Mouse (Mus musculus) brown adipose tissue, adult 24 weeks (tissue): ENCODE results near the gene Rbm34. TPM values are rescaled to one million over a fixed set of nuclear protein-coding genes. Genes with fewer than 3 reads are reported as not detected.

ENCODE experiments used
- H3K27ac ChIP-seq: fragments of 200-500 bp; replicated peaks from 2 replicates; pipeline ENCODE4 v1.5.1; 2012; ENCODE audit warnings: low read depth, mild to moderate bottlenecking, low read length
- H3K4me1 ChIP-seq: fragments of 200-500 bp; 2 replicates; pipeline ENCODE4 v1.6.1; 2012; ENCODE audit warnings: low read length, mixed read lengths; ENCODE audit not compliant: control insufficient read depth, insufficient read depth, insufficient read length
- H3K4me3 ChIP-seq: fragments of 200-500 bp; 2 replicates; pipeline ENCODE4 v1.5.1; 2012; ENCODE audit warnings: low read depth, mild to moderate bottlenecking, low read length, moderate library complexity; ENCODE audit not compliant: insufficient read depth
- polyA plus RNA-seq: library from polyadenylated mRNA; stranded (reverse); fragments of >200 nt; gene quantifications from 2 replicates; pipeline ENCODE4 v1.2.4, GENCODE M21; 2012; ENCODE audit not compliant: missing spikeins, insufficient read depth, insufficient read length

The Rbm34 gene
- polyA plus RNA-seq, 1 experiment, result 13.1 TPM

GRCm38 (mm10) chr8:126935932-126936331 is 34.9 kb downstream of the Rbm34 start:
- H3K4me1 ChIP-seq, result 0 out of 2 replicates have a peak, but pooled peaks cover 3% of the 10 kb centered on the region
- H3K4me3 ChIP-seq, result no peak overlapping the region
- H3K27ac ChIP-seq, result no peak overlapping the region

DNA sequence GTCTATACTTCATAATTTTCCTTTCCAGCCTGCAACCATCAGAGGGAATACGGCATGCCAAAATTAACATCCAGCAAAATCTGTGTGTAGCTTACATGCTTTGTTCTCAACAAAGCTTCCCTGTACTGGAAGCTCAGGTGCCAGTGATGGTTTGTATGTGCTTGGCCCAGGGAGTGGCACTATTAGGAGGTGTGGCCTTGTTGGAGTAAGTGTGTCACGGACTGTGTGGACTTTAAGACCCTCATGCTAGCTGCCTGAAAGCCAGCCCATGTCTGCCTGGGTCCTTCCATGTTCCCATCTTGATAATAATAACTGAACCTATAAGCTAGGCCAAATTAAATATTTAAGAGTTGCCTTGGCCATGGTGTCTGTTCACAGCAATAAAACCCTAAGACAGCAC is 35.5 kb downstream of the Rbm34 start:
- Histone ChIP-seq H3K4me1 (0 out of 2 replicates have a peak, but pooled peaks cover 3% of the 10 kb centered on the region), H3K4me3 (no peak overlapping the region), H3K27ac (no peak overlapping the region)

- H3K27ac ChIP-seq, result peak overlapping the region; percentile 61
- no peak overlapping the region for H3K4me3 ChIP-seq
These were observed 38.2 kb downstream of the Rbm34 start for GRCm38 (mm10) chr8:126932656-126933055.

GRCm38 (mm10) chr8:126932249-126932648 is 38.6 kb downstream of the Rbm34 start:
- Histone ChIP-seq H3K27ac (peak overlapping the region; percentile 61), H3K4me3 (no peak overlapping the region), H3K4me1 (peaks cover 12% of the 10 kb centered on the region)

More at GRCm38 (mm10) chr8:126932656-126933055, 38.2 kb downstream of the Rbm34 start:
- H3K4me1 ChIP-seq, result peaks cover 12% of the 10 kb centered on the region

DNA sequence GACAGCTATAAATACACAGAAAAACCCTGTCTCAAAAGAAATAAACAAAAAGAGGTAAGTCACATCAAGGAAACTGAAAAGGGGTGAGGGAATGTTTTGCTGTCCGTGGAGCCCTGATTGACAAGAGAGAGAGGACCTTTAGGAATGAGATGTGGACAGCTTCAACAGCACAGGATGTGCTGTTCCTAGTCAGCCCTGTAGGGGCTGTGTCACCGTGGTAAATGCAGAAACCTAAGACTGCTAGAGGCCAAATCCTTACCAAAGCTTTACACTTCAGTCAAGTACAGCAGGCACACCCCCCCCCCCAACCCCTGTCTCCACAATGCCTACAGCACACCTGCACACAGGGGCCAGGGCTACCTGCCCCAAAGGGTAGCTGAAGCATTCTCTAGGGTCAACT is 39.2 kb downstream of the Rbm34 start:
- Histone ChIP-seq H3K27ac (peak overlapping the region; percentile 35; the same call in 1 of the 2 replicates), H3K4me3 (no peak overlapping the region)

GRCm38 (mm10) chr8:126929607-126930161 is 41.2 kb downstream of the Rbm34 start:
- Histone ChIP-seq H3K27ac (peak overlapping the region; percentile 69), H3K4me1 (peaks cover 12% of the 10 kb centered on the region), H3K4me3 (no peak overlapping the region)

More for the DNA sequence above, 39.2 kb downstream of the Rbm34 start:
- H3K4me1 ChIP-seq, result peaks cover 12% of the 10 kb centered on the region

- Histone ChIP-seq H3K27ac (peak overlapping the region; percentile 21), H3K4me1 (peaks cover 12% of the 10 kb centered on the region)
These were observed 41.9 kb downstream of the Rbm34 start for GRCm38 (mm10) chr8:126928755-126929505.

GRCm38 (mm10) chr8:126928028-126928427 is 42.8 kb downstream of the Rbm34 start:
- Histone ChIP-seq H3K4me3 (no peak overlapping the region), H3K27ac (no peak overlapping the region), H3K4me1 (peaks cover 12% of the 10 kb centered on the region)

More at GRCm38 (mm10) chr8:126928755-126929505, 41.9 kb downstream of the Rbm34 start:
- no peak overlapping the region for H3K4me3 ChIP-seq

DNA sequence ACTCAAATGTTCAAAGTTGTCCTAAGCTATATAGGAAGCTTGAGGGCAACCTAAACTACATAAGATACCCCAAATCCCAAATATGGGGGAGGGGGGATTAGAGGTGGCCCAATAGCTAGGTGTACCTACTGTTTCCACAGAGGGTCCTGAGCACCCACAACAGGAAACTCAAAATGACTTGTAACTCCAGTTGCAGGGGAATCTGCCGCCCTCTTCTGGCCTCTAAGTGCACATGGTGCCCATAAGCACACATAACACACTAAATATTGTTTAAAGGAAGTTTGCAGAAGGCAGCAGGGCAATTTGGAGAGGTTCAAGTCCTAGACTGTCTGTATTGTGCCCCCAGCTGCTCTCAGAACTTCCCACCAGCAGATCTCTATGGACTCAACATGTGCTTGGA is 43.8 kb downstream of the Rbm34 start:
- H3K4me3 ChIP-seq, result no peak overlapping the region
- peaks cover 9% of the 10 kb centered on the region for H3K4me1 ChIP-seq
- H3K27ac ChIP-seq, result no peak overlapping the region

DNA sequence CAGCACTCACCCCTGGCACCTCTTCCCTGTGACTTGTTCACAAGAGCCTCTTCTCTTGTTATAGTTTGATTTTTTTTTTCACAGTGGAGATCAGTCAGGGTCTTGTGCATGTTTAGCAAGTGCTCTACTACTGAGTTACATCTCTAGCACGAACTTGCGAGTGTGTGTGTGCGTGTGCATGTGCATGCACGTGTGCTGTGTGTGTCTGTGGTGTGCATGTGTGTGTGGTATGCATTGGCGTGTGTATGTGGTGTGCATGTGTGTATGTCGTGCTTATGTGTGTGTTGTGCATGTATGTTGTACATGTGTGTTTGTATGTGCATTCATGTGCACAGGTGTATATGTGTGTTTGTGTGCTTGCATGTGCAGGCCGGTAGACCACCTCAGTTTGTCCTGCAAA is 47.9 kb downstream of the Rbm34 start:
- H3K4me3 ChIP-seq, result no peak overlapping the region
- peaks cover 10% of the 10 kb centered on the region for H3K4me1 ChIP-seq

GRCm38 (mm10) chr8:126921432-126921831 is 49.4 kb downstream of the Rbm34 start:
- no peak overlapping the region for H3K4me3 ChIP-seq
- peaks cover 12% of the 10 kb centered on the region for H3K4me1 ChIP-seq
- H3K27ac ChIP-seq, result no peak overlapping the region

More for the DNA sequence above, 47.9 kb downstream of the Rbm34 start:
- H3K27ac ChIP-seq, result no peak overlapping the region

DNA sequence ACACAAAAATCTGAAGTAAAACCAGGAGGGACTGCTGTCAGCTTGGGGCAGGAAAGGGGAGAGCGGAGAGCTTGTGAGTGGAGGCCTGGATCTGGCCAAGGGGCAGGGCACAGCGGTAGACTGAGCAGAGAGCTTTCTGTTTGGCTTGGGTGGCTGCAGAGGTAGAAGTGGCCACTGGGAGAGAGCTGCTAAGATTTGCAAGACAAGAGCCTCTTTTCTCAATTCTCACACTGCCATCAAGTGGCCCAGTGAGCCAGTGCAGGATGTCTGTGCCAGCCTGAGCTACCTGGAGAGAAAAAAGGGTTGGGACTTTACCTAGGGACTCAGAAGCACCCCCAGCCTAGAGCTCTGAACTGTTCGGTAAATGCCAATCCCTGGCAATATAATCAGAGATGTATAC is 50.0 kb downstream of the Rbm34 start:
- Histone ChIP-seq H3K4me1 (peaks cover 12% of the 10 kb centered on the region), H3K27ac (peak overlapping the region; percentile 35), H3K4me3 (no peak overlapping the region)

GRCm38 (mm10) chr8:126920386-126920785 is 50.5 kb downstream of the Rbm34 start:
- H3K4me1 ChIP-seq, result peaks cover 12% of the 10 kb centered on the region
- H3K4me3 ChIP-seq, result no peak overlapping the region
- H3K27ac ChIP-seq, result peak overlapping the region; percentile 35

- Histone ChIP-seq H3K4me1 (peaks cover 15% of the 10 kb centered on the region), H3K4me3 (no peak overlapping the region), H3K27ac (peak overlapping the region; percentile 19; the same call in 1 of the 2 replicates)
These were observed 51.2 kb downstream of the Rbm34 start for GRCm38 (mm10) chr8:126919703-126920102.

- 0 out of 2 replicates have a peak overlapping the region, but pooled peaks have one; percentile 19 for H3K27ac ChIP-seq
These were observed 51.6 kb downstream of the Rbm34 start for GRCm38 (mm10) chr8:126919255-126919654.

DNA sequence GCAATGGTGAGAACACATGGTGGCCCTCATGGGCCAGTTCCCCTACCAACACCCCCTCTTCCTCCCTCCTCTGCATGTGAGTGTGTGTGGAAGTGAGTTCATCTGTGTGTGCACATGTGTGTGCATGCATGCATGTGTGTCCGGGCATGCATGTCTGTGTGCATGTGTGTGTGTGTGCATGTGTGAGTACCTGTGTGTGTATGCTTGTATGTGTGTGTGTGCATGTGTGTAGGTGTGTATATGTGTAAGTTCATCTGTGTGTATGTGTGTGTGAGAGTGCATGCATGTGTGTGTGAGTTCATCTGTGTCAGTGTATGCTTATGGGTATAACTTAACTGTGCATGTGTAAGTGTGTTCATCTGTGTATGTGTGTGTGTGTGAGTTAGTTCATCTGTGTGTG is 52.5 kb downstream of the Rbm34 start:
- Histone ChIP-seq H3K4me3 (no peak overlapping the region), H3K27ac (no peak overlapping the region), H3K4me1 (peaks cover 21% of the 10 kb centered on the region)

More at GRCm38 (mm10) chr8:126919255-126919654, 51.6 kb downstream of the Rbm34 start:
- H3K4me1 ChIP-seq, result peaks cover 19% of the 10 kb centered on the region
- H3K4me3 ChIP-seq, result no peak overlapping the region
